Mouse (Mus musculus) right cerebral cortex, postnatal 4 days (tissue): ENCODE data around the gene Hoxb9.

Experiments used
- DNase-seq: peaks from one replicate; pipeline ENCODE4 v3.0.0-alpha.2; 2022

Gene Hoxb9

GRCm38 (mm10) chr11:96270996-96271540 is at the start of gene Hoxb9:
Gene Hoxb9 (plus strand): TSS chr11:96271457.
- no peak for DNase-seq

GRCm38 (mm10) chr11:96223813-96224212 is 47.4 kb upstream of the Hoxb9 start:
- no peak for DNase-seq

DNA sequence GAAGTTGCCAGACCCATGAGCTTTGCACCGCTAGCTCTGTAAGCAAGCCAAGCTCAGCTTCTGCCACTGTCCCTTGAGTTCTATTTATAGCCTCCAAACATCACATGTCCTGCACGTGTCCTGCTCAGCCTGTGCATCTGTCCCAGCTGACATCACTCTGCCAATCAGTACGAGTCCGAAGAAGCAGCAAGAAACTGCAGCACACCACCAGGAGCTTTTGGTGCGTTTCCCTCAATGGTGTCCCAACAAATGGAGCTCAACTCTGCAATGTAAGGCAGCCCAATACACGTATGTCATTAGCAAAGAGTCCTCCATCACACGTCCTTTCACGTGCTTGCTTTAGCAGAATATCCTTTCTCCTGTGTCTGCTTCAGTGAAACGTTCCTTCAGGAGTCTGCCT is 43.6 kb upstream of the Hoxb9 start:
- no peak for DNase-seq

GRCm38 (mm10) chr11:96234906-96235305 is 36.4 kb upstream of the Hoxb9 start:
- DNase-seq: peak; percentile 43

DNA sequence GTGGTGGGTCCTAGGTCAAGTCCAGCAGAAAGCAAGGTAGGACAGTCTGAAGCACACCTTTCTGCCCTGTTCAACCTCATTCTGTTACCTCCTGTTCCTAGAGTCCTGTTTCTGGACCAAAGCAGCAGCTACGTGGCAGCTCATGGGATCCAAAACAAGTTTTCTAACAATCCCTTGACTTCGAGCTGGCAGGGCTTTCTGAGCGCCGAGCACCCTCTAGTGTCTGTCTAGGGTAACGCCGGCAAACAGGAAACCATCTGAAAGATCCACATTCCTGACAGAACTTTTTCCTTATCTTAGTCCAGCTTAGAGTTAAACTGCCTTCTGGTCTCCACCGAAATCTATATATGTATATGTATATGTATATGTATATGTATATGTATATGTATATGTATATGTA is 31.0 kb upstream of the Hoxb9 start:
- peak; percentile 56 for DNase-seq

- DNase-seq: no peak
These were observed 20.4 kb upstream of the Hoxb9 start for GRCm38 (mm10) chr11:96250901-96251300.

- DNase-seq: no peak
These were observed 19.7 kb upstream of the Hoxb9 start for GRCm38 (mm10) chr11:96251480-96252031.

GRCm38 (mm10) chr11:96252541-96253120 is 18.6 kb upstream of the Hoxb9 start:
- DNase-seq: no peak

DNA sequence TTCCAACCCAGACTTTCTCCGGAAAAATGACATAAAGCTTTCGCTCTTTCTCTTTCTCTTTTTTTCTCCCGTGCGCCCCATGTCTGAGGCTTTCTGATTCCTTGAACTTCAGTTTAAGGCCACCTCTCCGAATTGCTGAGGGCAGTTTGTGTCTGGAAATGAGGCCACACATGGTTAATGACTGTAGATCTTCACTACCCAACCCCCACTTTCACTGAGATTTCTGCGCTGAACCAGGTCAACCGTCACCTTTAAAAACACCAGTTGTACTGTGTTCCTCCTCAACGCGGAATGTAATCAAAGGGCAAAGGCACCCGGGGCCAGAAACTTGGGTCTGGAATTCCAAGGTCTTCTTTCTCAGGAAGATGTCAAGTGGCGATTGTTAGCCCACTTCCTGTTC is 17.0 kb upstream of the Hoxb9 start:
- DNase-seq: no peak

- no peak for DNase-seq
These were observed 15.9 kb upstream of the Hoxb9 start for GRCm38 (mm10) chr11:96255111-96255995.

GRCm38 (mm10) chr11:96255996-96256445 is 15.2 kb upstream of the Hoxb9 start:
- no peak for DNase-seq

- DNase-seq: no peak
These were observed 14.1 kb upstream of the Hoxb9 start for GRCm38 (mm10) chr11:96257141-96257540.

DNA sequence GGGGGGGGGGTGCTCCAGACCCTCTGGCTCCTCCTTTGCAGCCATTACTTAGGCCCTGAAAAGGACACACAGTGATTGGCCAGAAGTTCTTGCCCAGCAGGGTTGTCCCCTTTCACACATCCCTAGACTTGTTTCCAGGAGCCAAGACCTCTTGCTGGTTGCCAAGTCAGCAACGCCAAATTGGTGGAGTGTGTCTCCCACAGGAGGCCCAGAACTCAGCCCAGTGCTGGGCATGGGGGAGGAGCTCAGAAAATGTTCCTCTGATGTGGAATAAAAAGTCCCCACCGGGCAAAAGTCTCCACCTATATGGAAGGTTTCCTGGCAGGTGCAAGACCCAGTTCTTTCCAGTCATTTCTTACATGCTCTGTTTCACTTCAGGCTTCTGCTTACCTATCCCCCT is 12.2 kb upstream of the Hoxb9 start:
- no peak for DNase-seq

DNA sequence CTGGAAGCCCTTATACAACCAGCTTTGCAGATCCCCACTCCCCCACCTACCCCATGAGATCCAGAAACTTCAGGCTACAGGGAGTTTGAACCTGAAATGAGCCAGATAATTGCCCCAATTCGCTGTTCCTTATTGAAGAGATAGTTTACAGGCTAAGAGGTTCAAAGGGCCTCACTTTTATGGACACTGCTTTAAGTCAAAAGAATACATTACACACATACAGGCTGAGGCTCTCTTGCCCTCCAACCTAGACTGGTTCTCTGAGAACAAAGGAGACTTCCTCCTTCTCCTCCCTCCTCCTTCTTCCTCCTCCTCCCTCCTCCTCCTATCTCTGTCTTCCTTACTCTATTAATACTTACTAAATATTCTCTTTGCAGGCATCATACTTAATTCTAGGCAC is 11.7 kb upstream of the Hoxb9 start:
- DNase-seq: no peak

DNA sequence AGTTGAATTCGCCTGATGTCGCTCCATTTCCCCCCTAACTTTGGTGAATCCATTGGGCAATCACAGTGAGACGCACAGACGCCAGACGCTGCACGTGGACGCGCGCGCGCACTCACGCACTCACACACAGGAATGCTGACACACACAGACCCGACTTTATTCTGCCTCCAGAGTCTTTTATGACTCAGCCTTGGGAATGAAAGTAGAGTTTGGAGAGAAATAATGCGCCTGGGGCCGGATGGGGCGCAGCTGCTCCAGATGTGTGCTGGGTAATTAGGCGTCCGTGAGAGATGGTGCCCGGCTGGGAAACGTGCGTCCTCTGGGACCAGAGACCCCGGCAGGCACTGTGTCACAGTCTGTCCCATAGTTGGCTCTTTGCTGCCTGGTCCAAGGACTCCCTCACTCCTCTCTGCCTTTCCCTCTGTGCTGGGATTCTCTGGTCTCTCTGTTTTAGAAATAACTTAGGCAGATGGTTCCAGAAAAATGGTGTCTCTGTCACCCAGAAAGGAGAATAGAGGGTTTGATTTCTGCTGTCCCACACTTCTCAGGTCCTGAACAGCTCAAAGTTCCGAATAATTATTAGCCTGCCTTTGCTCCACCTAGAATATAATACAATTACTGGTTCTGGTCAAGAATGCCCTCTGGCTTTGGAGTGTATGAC is 10.8 kb upstream of the Hoxb9 start:
- DNase-seq: no peak

- peak; percentile 63 for DNase-seq
These were observed 9.8 kb upstream of the Hoxb9 start for GRCm38 (mm10) chr11:96261323-96261890.

- DNase-seq: no peak
These were observed 8.9 kb upstream of the Hoxb9 start for GRCm38 (mm10) chr11:96262262-96262830.

- no peak for DNase-seq
These were observed 7.4 kb upstream of the Hoxb9 start for GRCm38 (mm10) chr11:96263636-96264389.

GRCm38 (mm10) chr11:96264390-96265020 is 6.8 kb upstream of the Hoxb9 start:
- DNase-seq: no peak

DNA sequence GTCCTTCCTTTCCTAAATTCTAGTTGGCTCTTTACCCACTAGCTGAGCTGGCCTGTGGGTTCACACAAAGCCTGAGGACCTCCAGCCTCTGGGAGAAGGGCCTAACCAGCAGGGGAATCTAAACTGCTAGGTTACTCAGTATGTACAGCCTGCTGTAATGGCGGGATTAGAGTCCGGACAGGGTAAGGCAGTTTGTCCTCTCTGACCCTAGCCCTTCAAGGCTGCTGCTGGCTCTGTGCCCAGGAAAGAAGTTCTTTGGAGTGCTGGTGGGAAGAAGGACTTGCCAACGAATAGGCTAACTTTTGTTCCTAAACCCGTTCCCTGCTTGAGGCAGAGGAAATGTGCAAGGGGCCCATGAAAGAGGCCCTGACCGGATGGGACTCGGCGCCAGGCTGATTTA is 5.3 kb upstream of the Hoxb9 start:
- no peak for DNase-seq
